Mouse (Mus musculus) megakaryocyte progenitor cell, adult 5-6 weeks (primary cell): ENCODE data around the gene Sirt2. TPM values are rescaled to one million over a fixed set of nuclear protein-coding genes. Genes with fewer than 3 reads are reported as not detected.
A peak's percentile ranks its signal among the peaks of the same experiment; 100 is the strongest.

ENCODE experiments used
- ATAC-seq: replicated peaks from 2 replicates; pipeline ENCODE4 v1.8.0; 2016; ENCODE audit warnings: mild to moderate bottlenecking, moderate TSS enrichment, inconsistent platforms; ENCODE audit not compliant: poor library complexity
- total RNA-seq, 2 experiments: library from RNA; stranded (forward) in 1 of 2; stranded (reverse) in 1 of 2; fragments of 157-497, 149-512 nt in 1 of 2; fragments of 200-1000 nt in 1 of 2; gene quantifications; 2 replicates each; pipeline versions ENCODE4 v1.2.3 to v1.2.4; 2015 to 2017

Gene Sirt2
- total RNA-seq, 2 experiments from 2014 or later, result 19.2 to 47.5 TPM

DNA sequence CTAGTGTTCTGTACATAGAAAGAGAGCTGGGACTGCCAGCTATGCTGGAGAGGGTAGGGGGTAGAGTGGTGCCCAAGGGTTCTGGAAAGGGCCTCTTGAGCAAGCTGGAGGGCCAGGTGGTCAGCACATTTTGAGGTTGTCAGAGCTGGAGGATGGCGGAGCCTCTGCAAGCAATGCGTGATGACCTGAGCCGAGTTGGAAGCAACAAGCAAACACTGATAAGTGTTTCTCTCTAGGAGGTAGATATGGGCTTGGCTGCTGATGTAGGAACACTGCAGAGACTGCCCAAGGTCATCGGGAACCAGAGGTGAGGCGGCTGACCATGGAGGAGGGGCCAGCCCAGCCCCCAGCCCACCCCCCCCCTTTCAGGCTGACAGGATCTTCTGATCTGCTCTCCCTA lies 64.4 kb downstream of the Sirt2 start:
- ATAC-seq, result no peak

DNA sequence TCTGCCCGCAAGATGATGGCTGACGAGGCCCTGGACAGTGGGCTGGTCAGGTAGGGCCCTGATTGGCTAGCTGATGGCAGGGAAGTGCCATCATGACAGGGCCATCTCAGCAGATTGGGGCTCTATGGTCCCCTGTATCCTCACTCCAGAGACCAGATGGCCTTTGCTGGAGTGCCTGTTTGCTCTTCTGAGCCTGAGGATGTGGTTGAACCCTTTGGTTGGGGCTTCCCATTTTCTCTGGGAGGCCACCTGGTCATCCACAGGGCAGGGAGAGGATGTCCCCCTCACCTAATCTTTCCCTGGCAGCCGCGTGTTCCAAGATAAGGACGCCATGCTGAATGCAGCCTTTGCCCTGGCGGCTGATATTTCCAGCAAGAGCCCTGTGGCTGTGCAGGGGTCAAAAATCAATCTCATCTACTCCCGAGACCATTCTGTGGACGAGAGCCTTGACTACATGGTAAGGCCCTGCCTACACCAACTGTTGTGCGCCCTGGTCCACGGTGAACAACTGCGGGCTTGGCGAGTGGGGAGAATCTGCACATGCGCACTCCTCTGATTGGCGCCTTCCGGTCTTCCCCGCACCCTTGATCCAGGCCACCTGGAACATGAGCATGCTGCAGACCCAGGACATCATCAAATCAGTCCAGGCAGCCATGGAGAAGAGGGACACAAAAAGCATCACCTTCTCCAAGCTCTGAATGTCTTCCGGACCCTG lies 65.0 kb downstream of the Sirt2 start:
- 0 out of 2 replicates have a peak, but pooled peaks have one; percentile 21 for ATAC-seq

DNA sequence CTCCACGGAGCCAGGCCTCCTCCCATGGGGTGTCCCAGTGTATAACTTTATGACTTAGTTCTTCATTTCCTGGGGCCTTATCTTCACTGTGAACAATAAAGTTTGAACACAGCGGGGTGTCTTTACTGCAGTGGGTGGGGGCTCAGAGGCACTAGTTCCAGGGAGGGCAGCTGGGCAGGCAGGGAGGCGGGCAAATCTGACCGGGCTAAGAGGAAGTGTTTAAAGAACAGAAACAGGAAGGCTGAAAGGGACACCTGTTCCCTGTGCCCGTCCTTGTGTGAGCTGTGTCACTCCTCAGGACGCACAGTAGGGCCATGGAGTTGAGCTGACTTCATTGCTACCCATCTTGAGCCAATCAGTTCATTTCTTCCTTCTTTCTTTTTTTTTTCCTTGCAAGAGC lies 65.6 kb downstream of the Sirt2 start:
- peak; percentile 71 for ATAC-seq

DNA sequence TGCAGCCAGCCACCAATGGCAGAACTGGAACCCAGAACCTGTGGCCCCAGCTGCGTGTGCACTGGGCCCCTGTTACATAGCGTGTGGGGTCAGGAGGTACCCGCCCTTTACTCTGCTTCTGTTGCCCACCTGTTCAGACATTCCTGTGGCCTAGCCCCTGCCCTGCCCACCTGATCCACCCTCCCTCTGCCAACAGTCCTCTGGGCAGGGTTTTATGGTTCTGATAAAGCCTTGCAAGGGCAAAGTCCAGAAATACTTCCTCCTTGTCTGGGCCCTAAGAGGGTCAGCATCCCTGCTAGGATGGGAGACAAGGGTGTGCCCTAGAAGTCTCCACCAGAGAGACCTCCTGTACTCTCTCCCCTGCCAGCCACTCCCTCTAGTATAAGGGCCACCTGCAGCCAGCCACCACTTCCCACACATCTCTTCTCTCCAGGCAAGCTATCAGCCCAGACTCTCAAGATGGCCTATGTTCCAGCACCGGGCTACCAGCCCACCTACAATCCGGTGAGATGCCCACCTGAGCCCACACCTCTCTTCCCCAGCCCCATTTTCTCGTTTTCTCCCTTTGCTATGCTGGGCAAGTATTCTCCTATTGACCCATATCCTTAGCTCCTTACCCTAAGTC lies 67.3 kb downstream of the Sirt2 start, which contains the start of gene Lgals4:
TSS of gene Lgals4 (plus strand) at position 132 of the 625 bp plus-strand sequence.
- no peak for ATAC-seq

DNA sequence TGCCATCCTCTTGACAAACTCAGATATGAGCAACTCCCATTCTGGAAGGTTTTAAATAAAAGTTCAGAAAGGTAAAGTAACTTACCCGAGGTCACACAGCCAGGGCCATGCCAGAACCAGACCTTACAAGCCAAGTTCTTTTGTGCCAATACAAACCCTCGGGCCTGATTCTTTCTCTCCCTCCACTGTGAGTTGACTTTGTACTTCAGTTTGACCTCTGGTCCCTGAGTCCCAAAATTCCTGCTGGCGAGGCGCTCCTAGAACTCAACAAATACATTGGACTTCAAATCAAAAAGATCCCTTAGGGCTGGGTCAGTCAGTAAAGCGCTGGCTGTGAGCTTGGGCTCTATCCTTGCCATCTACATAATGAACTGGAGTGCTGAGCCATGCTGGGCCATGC lies 70.4 kb downstream of the Sirt2 start:
- ATAC-seq, result no peak

Other genes with a start within 250 kb of the Sirt2 start
- gene Ifnl3, start 243.9 kb upstream of the Sirt2 start, total RNA-seq (2015), result not detected in 2 replicates
- gene Ifnl3, start 243.9 kb upstream of the Sirt2 start, total RNA-seq (2017), result not detected in 2 replicates
- not detected in 2 replicates for gene Sycn, start 225.8 kb upstream of the Sirt2 start, total RNA-seq (2015)
- not detected in 2 replicates for gene Sycn, start 225.8 kb upstream of the Sirt2 start, total RNA-seq (2017)
- not detected in 2 replicates for gene Nccrp1, start 219.5 kb upstream of the Sirt2 start, total RNA-seq (2015)
- gene Nccrp1, start 219.5 kb upstream of the Sirt2 start, total RNA-seq (2017), result not detected in 2 replicates
- gene Samd4b, start 168.6 kb upstream of the Sirt2 start, total RNA-seq (2015), result 20.7 TPM in 2 replicates
- 2.7 and 4.3 TPM in 2 replicates for gene Samd4b, start 168.6 kb upstream of the Sirt2 start, total RNA-seq (2017)
- 5.6 and 6.4 TPM in 2 replicates for gene Pak4, start 168.6 kb upstream of the Sirt2 start, total RNA-seq (2015)
- gene Pak4, start 168.6 kb upstream of the Sirt2 start, total RNA-seq (2017), result 3.3 and 3.9 TPM in 2 replicates
- gene Acp7, start 135.4 kb upstream of the Sirt2 start, total RNA-seq (2015), result not detected in 2 replicates
- not detected in 2 replicates for gene Acp7, start 135.4 kb upstream of the Sirt2 start, total RNA-seq (2017)
- 1.1 and 1.4 TPM in 2 replicates for gene Fbxo27, start 73.9 kb upstream of the Sirt2 start, total RNA-seq (2015)
- 0.24 and 0.75 TPM in 2 replicates for gene Fbxo27, start 73.9 kb upstream of the Sirt2 start, total RNA-seq (2017)
- gene Fbxo17, start 49.9 kb upstream of the Sirt2 start, total RNA-seq (2015), result 1.6 and 2.2 TPM in 2 replicates
- gene Fbxo17, start 49.9 kb upstream of the Sirt2 start, total RNA-seq (2017), result 1.7 and 4.1 TPM in 2 replicates
- gene Mrps12, start 24.9 kb upstream of the Sirt2 start, total RNA-seq (2015), result 104 and 122 TPM in 2 replicates
- gene Mrps12, start 24.9 kb upstream of the Sirt2 start, total RNA-seq (2017), result 44.1 and 59.1 TPM in 2 replicates
- gene Sars2, start 24.7 kb upstream of the Sirt2 start, total RNA-seq (2015), result 8.1 and 8.8 TPM in 2 replicates
- 13.5 and 15.7 TPM in 2 replicates for gene Sars2, start 24.7 kb upstream of the Sirt2 start, total RNA-seq (2017)
- gene Ccer2, start 10.6 kb upstream of the Sirt2 start, total RNA-seq (2015), result not detected in 2 replicates
- gene Ccer2, start 10.6 kb upstream of the Sirt2 start, total RNA-seq (2017), result not detected in 2 replicates
- gene Nfkbib, start 777 bp downstream of the Sirt2 start, total RNA-seq (2015), result 14.7 and 18.4 TPM in 2 replicates
- gene Nfkbib, start 777 bp downstream of the Sirt2 start, total RNA-seq (2017), result 12.3 and 15.7 TPM in 2 replicates
- 47.6 and 48.3 TPM in 2 replicates for gene Rinl, start 22.2 kb downstream of the Sirt2 start, total RNA-seq (2015)
- 53.9 and 56.3 TPM in 2 replicates for gene Rinl, start 22.2 kb downstream of the Sirt2 start, total RNA-seq (2017)
- gene Hnrnpl, start 41.8 kb downstream of the Sirt2 start, total RNA-seq (2015), result 419 and 433 TPM in 2 replicates
- 342 and 343 TPM in 2 replicates for gene Hnrnpl, start 41.8 kb downstream of the Sirt2 start, total RNA-seq (2017)
- 139 and 180 TPM in 2 replicates for gene Ech1, start 58.5 kb downstream of the Sirt2 start, total RNA-seq (2015)
- 93.3 and 110 TPM in 2 replicates for gene Ech1, start 58.5 kb downstream of the Sirt2 start, total RNA-seq (2017)
- gene Lgals4, start 67.1 kb downstream of the Sirt2 start, total RNA-seq (2015), result 16.1 and 22.9 TPM in 2 replicates
- gene Lgals4, start 67.1 kb downstream of the Sirt2 start, total RNA-seq (2017), result 4.3 and 7.0 TPM in 2 replicates
- gene Lgals7, start 97.1 kb downstream of the Sirt2 start, total RNA-seq (2015), result 0.52 TPM in 1 of 2 replicates, not detected in the other
- gene Lgals7, start 97.1 kb downstream of the Sirt2 start, total RNA-seq (2017), result not detected in 2 replicates
- not detected in 2 replicates for gene Capn12, start 114.7 kb downstream of the Sirt2 start, total RNA-seq (2015)
- gene Capn12, start 114.7 kb downstream of the Sirt2 start, total RNA-seq (2017), result 0.24 TPM in 1 of 2 replicates, not detected in the other
- gene Actn4, start 195.6 kb downstream of the Sirt2 start, total RNA-seq (2015), result 86.4 and 87.2 TPM in 2 replicates
- 47.1 and 49.5 TPM in 2 replicates for gene Actn4, start 195.6 kb downstream of the Sirt2 start, total RNA-seq (2017)
- 248 and 305 TPM in 2 replicates for gene Eif3k, start 215.1 kb downstream of the Sirt2 start, total RNA-seq (2015)
- 384 and 406 TPM in 2 replicates for gene Eif3k, start 215.1 kb downstream of the Sirt2 start, total RNA-seq (2017)
- gene Map4k1, start 215.3 kb downstream of the Sirt2 start, total RNA-seq (2015), result 38.5 and 49.8 TPM in 2 replicates
- gene Map4k1, start 215.3 kb downstream of the Sirt2 start, total RNA-seq (2017), result 62.8 and 65.6 TPM in 2 replicates